Mouse (Mus musculus): ENCODE measurements around the gene Prkcg. TPM values are rescaled to one million over a fixed set of nuclear protein-coding genes. Genes with fewer than 3 reads are reported as not detected.

Prkcg gene
- polyA plus RNA-seq, 1 experiment from 2014 or later = 1.5 TPM

DNA sequence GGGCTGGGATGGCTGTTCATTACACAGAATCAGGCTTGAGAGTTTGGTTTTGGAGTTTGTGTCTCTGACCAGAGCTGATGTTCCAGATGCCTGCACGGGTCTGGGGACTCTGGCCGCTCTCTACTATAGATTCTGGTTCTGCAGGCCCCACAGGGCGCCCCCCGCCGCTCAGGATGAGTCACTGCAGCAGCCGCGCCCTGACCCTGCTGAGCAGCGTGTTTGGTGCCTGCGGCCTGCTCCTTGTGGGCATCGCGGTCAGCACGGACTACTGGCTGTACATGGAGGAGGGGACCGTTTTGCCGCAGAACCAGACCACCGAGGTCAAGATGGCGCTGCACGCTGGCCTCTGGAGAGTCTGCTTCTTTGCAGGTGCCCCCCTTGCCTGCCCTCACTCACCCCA, 47.4 kb downstream of the Prkcg start:
- Histone ChIP-seq H3K9me3 (ENCODE audit: control insufficient read depth, low read length) (no peaks in the 10 kb centered on the region), H3K36me3 (ENCODE audit: control insufficient read depth, insufficient read depth, low read length) (peaks cover 16% of the 10 kb centered on the region), H3K27ac (ENCODE audit: low read depth, low read length) (no peak overlapping the region), H3K9ac (replicated peaks; ENCODE audit: low read depth, low read length) (no peak overlapping the region), H3K4me1 (ENCODE audit: control insufficient read depth, insufficient read depth, low read length) (peaks cover 9% of the 10 kb centered on the region; the same call in 1 of the 2 replicates), H3K4me2 (ENCODE audit: low read depth, low read length) (no peak overlapping the region), H3K4me3 (ENCODE audit: low read depth, low read length) (no peak overlapping the region), H3K27me3 (ENCODE audit: control insufficient read depth, insufficient read depth, low read length) (no peaks in the 10 kb centered on the region)
- no peak for ATAC-seq (ENCODE audit: low read depth)
- 70% methylated on average over 17 of the region's 17 CpGs for WGBS

DNA sequence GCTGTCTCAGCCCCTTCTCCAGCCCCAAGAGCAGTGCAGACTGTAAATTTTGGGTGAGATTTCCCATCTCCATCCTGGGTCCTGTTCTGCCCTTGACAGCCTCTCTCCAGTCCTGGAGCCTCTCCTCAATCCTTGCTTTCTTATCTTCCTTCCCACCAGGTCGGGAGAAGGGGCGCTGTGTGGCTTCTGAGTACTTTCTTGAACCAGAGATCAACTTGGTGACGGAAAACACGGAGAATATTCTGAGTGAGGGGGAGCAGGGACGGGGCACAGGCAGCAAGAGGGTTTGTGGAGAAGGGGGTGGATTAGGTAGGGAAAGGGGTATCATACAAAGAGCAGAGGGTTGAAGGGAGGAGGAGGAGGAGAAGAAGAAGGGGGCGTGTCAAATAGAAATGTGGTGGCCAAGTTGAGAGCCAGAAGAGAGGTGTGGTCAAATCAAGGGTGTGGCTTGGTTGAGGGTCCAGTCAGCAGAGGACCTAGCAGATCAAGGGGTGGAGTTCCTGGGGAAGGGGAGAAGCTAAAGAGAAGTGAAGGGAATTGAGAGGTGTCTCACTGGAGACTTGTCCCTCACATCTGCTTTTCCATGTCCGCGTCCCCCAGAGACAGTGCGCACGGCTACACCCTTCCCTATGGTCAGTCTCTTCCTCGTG, 49.4 kb downstream of the Prkcg start:
- Histone ChIP-seq H3K36me3 (ENCODE audit: control insufficient read depth, insufficient read depth, low read length) (peaks cover 23% of the 10 kb centered on the region), H3K27me3 (ENCODE audit: control insufficient read depth, insufficient read depth, low read length) (no peaks in the 10 kb centered on the region), H3K4me2 (ENCODE audit: low read depth, low read length) (no peak overlapping the region), H3K4me3 (ENCODE audit: low read depth, low read length) (no peak overlapping the region), H3K4me1 (ENCODE audit: control insufficient read depth, insufficient read depth, low read length) (peaks cover 9% of the 10 kb centered on the region; the same call in 1 of the 2 replicates), H3K9me3 (ENCODE audit: control insufficient read depth, low read length) (no peaks in the 10 kb centered on the region), H3K27ac (ENCODE audit: low read depth, low read length) (no peak overlapping the region), H3K9ac (replicated peaks; ENCODE audit: low read depth, low read length) (no peak overlapping the region)
- no peak for ATAC-seq (ENCODE audit: low read depth)
- WGBS = 89% methylated on average over 11 of the region's 11 CpGs

DNA sequence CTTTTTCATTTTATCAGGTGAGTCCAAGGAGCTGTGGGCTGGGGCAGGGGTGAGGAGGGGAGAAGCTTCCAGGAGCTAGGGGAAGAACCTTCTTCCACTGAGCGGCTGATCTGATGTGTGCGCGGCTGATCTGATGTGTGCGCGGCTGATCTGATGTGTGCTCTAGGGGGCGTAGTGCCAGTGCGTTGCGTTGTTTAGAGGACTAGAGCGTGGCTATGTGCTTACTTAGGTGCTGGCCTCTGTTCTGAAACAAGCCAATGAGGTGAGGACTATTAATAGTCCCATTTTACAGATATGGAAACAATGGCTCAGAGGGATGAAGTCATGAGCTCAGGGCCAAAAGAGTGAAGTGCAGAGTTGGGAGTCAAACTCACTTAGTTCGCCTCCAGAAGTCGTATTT, 50.0 kb downstream of the Prkcg start:
- Histone ChIP-seq H3K9ac (replicated peaks; ENCODE audit: low read depth, low read length) (no peak overlapping the region), H3K9me3 (ENCODE audit: control insufficient read depth, low read length) (no peaks in the 10 kb centered on the region), H3K4me3 (ENCODE audit: low read depth, low read length) (no peak overlapping the region), H3K4me1 (ENCODE audit: control insufficient read depth, insufficient read depth, low read length) (0 out of 2 replicates have a peak, but pooled peaks cover 3% of the 10 kb centered on the region), H3K27me3 (ENCODE audit: control insufficient read depth, insufficient read depth, low read length) (no peaks in the 10 kb centered on the region), H3K36me3 (ENCODE audit: control insufficient read depth, insufficient read depth, low read length) (peaks cover 27% of the 10 kb centered on the region), H3K27ac (ENCODE audit: low read depth, low read length) (no peak overlapping the region), H3K4me2 (ENCODE audit: low read depth, low read length) (no peak overlapping the region)
- 94% methylated on average over 11 of the region's 11 CpGs for WGBS
- ATAC-seq (ENCODE audit: low read depth) = no peak

DNA sequence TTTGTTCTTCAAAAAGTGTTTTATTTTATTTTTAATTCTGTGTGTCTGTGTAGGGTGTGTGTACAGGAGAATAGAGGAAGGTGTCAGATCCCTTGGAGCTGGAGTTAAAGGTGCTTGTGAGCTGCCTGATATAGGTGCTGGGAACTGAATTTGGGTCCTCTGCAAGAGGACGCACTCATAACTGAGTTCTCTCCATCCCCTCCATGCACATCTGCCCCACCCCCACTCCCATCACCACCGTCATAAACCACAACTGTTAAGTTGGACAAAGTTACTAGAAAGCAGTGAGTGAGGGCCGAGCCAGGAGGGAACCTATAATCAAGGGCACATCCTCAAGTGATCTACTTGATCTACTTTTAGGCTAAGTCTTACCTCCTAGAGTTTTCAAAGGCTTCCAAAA, 54.9 kb downstream of the Prkcg start:
- H3K36me3 ChIP-seq (ENCODE audit: control insufficient read depth, insufficient read depth, low read length) = peaks cover 32% of the 10 kb centered on the region
- WGBS = 94% methylated on average over 3 of the region's 3 CpGs

DNA sequence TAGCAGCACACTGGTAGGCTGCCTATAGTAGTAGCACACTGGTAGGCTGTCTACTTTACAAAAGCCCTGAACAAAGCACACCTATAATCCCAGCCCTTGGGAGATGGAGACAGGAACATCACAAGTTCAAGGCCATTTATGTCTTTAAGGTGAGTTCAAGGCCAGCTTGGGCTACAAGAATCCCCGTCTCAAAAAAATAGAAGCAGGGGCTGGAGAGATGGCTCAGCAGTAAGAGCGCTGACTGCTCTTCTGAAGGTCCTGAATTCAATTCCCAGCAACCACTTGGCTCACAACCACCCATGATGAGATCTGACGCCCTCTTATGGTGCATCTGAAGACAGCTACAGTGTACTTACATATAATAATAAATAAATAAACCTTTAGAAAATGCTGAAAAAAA, 56.3 kb downstream of the Prkcg start:
- 94% methylated on average over 3 of the region's 3 CpGs for WGBS
- H3K36me3 ChIP-seq (ENCODE audit: control insufficient read depth, insufficient read depth, low read length) = peaks cover 32% of the 10 kb centered on the region
- no peaks in the 10 kb centered on the region for H3K9me3 ChIP-seq (ENCODE audit: control insufficient read depth, low read length)
- H3K4me2 ChIP-seq (ENCODE audit: low read depth, low read length) = no peak overlapping the region
- H3K27me3 ChIP-seq (ENCODE audit: control insufficient read depth, insufficient read depth, low read length) = no peaks in the 10 kb centered on the region
- H3K9ac ChIP-seq (replicated peaks; ENCODE audit: low read depth, low read length) = no peak overlapping the region
- no peak overlapping the region for H3K4me3 ChIP-seq (ENCODE audit: low read depth, low read length)
- no peak overlapping the region for H3K27ac ChIP-seq (ENCODE audit: low read depth, low read length)
- H3K4me1 ChIP-seq (ENCODE audit: control insufficient read depth, insufficient read depth, low read length) = no peaks in the 10 kb centered on the region
- ATAC-seq (ENCODE audit: low read depth) = no peak

More for the DNA sequence above, 54.9 kb downstream of the Prkcg start:
- H3K4me1 ChIP-seq (ENCODE audit: control insufficient read depth, insufficient read depth, low read length) = no peaks in the 10 kb centered on the region
- no peak overlapping the region for H3K4me3 ChIP-seq (ENCODE audit: low read depth, low read length)
- no peak overlapping the region for H3K27ac ChIP-seq (ENCODE audit: low read depth, low read length)
- no peak overlapping the region for H3K9ac ChIP-seq (replicated peaks; ENCODE audit: low read depth, low read length)
- no peak for ATAC-seq (ENCODE audit: low read depth)
- no peaks in the 10 kb centered on the region for H3K9me3 ChIP-seq (ENCODE audit: control insufficient read depth, low read length)
- no peak overlapping the region for H3K4me2 ChIP-seq (ENCODE audit: low read depth, low read length)
- no peaks in the 10 kb centered on the region for H3K27me3 ChIP-seq (ENCODE audit: control insufficient read depth, insufficient read depth, low read length)

DNA sequence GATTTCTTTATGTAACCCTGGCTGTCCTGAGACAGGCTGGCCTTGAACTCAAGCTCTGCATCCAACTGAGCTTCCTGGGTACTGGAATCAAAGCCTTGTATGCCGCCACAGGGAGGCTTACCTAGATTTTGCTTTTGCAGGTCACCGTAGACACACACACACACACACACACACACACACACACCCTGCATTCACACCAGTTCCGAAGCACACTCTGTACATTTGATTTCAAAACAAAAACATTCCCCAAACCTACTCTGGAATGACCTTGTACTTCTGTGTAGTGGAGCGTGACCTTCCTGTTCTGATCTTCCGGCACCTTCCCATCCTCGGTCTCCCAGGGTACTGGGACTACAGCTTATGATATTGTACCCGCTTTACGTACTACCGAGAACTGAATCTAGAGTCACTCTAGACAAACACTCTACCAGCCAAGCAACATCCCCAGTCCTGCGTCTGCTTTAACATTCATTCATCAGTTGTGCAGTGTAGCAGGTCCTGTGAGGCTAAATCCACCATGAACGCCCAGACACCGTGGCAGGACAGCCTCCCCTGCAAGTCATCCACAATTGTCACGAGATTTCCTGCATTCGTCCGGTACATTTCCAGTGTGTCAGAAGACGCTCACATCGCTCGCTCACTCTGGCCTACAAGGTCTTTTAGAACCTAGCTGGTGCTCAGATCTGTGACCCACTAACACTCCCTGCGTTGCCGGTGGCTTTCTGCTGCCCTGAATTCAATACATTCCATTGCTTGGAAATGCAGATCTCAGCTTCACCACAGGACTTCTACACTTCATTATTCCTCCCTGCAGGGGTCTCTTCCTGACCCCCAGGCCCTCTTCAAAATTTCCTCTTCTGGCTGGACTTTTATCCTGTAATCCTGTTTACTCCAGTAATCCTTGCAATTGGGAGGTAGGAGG, 58.6 kb downstream of the Prkcg start:
- peaks cover 23% of the 10 kb centered on the region for H3K36me3 ChIP-seq (ENCODE audit: control insufficient read depth, insufficient read depth, low read length)
- H3K27me3 ChIP-seq (ENCODE audit: control insufficient read depth, insufficient read depth, low read length) = no peaks in the 10 kb centered on the region
- no peak overlapping the region for H3K27ac ChIP-seq (ENCODE audit: low read depth, low read length)
- no peaks in the 10 kb centered on the region for H3K4me1 ChIP-seq (ENCODE audit: control insufficient read depth, insufficient read depth, low read length)
- 49% methylated on average over 20 of the region's 20 CpGs for WGBS
- H3K4me2 ChIP-seq (ENCODE audit: low read depth, low read length) = no peak overlapping the region
- no peak for ATAC-seq (ENCODE audit: low read depth)
- no peak overlapping the region for H3K9ac ChIP-seq (replicated peaks; ENCODE audit: low read depth, low read length)
- H3K9me3 ChIP-seq (ENCODE audit: control insufficient read depth, low read length) = no peaks in the 10 kb centered on the region
- no peak overlapping the region for H3K4me3 ChIP-seq (ENCODE audit: low read depth, low read length)

DNA sequence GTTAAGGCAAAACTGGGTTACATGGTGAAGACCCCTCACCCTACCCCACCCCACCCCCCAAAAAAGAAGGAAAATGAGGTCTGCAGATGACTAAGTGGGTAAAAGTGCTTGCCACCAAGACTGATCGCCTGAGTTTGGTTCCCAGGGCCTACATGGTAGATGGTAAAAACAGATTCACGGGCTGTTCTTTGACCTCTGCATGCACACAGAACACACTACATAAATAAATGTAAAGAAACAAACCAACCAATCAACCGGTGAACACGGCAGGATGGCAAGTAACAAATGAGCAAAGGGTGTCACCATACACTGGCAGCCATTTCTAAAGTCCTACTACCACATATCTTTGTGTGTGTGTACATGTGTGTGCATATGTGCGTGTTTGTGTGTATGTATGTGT, 59.3 kb downstream of the Prkcg start:
- Histone ChIP-seq H3K4me2 (ENCODE audit: low read depth, low read length) (no peak overlapping the region), H3K27ac (ENCODE audit: low read depth, low read length) (no peak overlapping the region), H3K9ac (replicated peaks; ENCODE audit: low read depth, low read length) (no peak overlapping the region), H3K4me3 (ENCODE audit: low read depth, low read length) (no peak overlapping the region), H3K9me3 (ENCODE audit: control insufficient read depth, low read length) (no peaks in the 10 kb centered on the region), H3K27me3 (ENCODE audit: control insufficient read depth, insufficient read depth, low read length) (no peaks in the 10 kb centered on the region), H3K36me3 (ENCODE audit: control insufficient read depth, insufficient read depth, low read length) (peaks cover 25% of the 10 kb centered on the region), H3K4me1 (ENCODE audit: control insufficient read depth, insufficient read depth, low read length) (no peaks in the 10 kb centered on the region)
- no peak for ATAC-seq (ENCODE audit: low read depth)
- 66% methylated on average over 5 of the region's 5 CpGs for WGBS

DNA sequence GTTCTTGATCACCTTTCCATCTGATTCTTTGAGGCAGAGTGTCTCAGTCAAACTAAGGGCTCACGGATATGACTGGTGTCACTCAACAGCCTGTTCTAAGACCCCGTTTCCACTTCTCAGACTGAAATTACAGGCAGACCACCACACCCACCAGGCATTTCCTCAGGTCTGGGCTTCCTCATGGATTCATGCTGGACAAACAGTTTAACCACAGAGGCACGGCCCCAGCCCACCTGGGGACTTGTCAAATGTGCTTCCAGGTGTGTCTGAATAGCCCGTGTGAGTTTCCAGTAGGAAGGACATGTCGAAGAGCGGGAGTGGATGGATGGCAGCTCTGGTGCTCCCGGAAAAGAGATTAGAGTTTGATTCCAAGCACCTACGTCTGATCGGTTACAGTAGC, 60.8 kb downstream of the Prkcg start:
- no peak overlapping the region for H3K27ac ChIP-seq (ENCODE audit: low read depth, low read length)
- H3K4me3 ChIP-seq (ENCODE audit: low read depth, low read length) = no peak overlapping the region
- H3K4me1 ChIP-seq (ENCODE audit: control insufficient read depth, insufficient read depth, low read length) = no peaks in the 10 kb centered on the region
- 95% methylated on average over 9 of the region's 9 CpGs for WGBS
- no peak for ATAC-seq (ENCODE audit: low read depth)
- no peaks in the 10 kb centered on the region for H3K27me3 ChIP-seq (ENCODE audit: control insufficient read depth, insufficient read depth, low read length)
- H3K9ac ChIP-seq (replicated peaks; ENCODE audit: low read depth, low read length) = no peak overlapping the region
- H3K9me3 ChIP-seq (ENCODE audit: control insufficient read depth, low read length) = no peaks in the 10 kb centered on the region
- peaks cover 21% of the 10 kb centered on the region for H3K36me3 ChIP-seq (ENCODE audit: control insufficient read depth, insufficient read depth, low read length)
- no peak overlapping the region for H3K4me2 ChIP-seq (ENCODE audit: low read depth, low read length)

DNA sequence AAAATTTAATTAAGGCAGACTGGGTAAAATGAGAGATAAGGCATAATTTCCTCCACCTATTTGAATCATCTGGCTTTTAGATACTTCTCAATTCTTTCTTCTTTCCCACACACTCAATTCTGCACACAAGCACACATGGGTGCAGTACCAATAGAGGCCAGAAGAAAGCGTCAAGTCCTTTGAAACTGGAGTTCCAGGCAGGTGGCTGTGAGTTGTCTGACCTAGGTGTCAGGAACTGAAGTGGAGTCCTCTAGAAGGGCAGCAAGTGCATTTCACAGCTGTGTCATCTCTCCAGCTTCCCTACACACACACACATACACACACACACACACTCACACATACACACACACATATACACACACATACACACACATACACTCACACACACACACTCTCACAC, 62.6 kb downstream of the Prkcg start:
- no peak overlapping the region for H3K4me3 ChIP-seq (ENCODE audit: low read depth, low read length)
- no peaks in the 10 kb centered on the region for H3K4me1 ChIP-seq (ENCODE audit: control insufficient read depth, insufficient read depth, low read length)
- H3K27ac ChIP-seq (ENCODE audit: low read depth, low read length) = no peak overlapping the region
- 100% methylated on average over 1 of the region's 1 CpGs for WGBS
- no peaks in the 10 kb centered on the region for H3K9me3 ChIP-seq (ENCODE audit: control insufficient read depth, low read length)
- H3K4me2 ChIP-seq (ENCODE audit: low read depth, low read length) = no peak overlapping the region
- no peaks in the 10 kb centered on the region for H3K27me3 ChIP-seq (ENCODE audit: control insufficient read depth, insufficient read depth, low read length)
- no peak overlapping the region for H3K9ac ChIP-seq (replicated peaks; ENCODE audit: low read depth, low read length)
- ATAC-seq (ENCODE audit: low read depth) = no peak
- H3K36me3 ChIP-seq (ENCODE audit: control insufficient read depth, insufficient read depth, low read length) = peaks cover 16% of the 10 kb centered on the region
